Mouse (Mus musculus): ENCODE results near the gene Syn3.
A peak's percentile ranks its signal among the peaks of the same experiment; 100 is the strongest.

Gene Syn3

DNA sequence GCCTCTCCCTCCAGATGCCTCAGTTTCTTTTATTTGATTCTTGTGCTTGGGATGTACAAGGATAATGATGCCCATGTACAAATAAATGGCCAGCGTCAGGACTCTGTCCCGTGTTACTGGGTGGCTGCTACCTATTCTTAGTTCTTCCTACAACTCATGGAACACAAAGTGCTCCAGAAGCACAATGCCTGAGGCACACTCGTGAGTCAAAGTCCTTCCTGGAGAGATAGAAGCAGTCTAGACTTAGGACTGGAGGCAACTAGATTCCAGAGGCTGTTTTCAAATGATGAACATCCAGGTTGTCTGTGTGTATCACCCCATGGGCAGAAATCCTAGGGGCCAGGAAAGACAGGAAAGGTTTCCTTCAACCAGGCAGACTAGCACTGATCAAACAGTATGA is 427.9 kb downstream of the Syn3 start:
- no peak for ATAC-seq (ENCODE audit: insufficient number of reproducible peaks, low FRiP score, low TSS enrichment)

DNA sequence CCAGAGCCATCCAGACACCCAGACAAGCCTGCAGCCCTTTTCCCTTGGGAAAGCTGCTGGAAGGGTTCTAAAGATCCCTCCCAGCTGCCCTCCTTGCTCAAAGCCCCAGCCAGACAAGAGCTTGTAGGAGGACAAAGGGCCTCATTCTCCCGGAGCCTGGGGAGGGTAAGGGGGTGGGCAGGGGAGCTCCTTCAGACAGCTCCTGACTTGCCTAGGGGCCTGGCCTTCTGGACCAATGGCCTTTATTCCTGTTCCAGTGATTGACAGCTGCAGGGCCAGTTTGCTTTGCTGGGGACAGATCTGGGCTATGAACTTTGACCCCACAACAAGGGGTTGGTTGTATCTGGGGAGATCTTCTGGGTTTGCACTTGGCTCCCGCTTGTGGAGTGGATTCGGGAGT is 429.4 kb downstream of the Syn3 start:
- ATAC-seq (ENCODE audit: insufficient number of reproducible peaks, low FRiP score, low TSS enrichment) = no peak

DNA sequence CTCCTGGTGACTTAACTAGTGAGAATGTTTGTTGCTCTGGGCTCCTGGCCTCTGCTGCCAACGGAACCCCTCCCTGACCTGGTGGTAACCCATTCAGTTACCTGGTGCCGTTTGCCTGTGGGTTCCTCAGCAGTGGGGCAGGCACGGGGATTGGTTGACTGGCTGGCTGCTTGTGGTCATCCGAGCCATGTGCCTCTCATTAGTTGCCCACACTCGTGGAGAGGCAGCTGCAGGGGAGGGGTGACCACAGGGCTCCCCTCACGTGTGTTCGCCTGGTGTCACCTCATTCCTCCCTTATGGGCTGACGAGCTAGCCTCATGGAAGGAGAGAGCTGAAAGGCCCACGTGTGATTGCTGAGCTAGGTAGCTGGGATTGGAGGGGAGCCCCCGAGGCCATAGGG is 430.8 kb downstream of the Syn3 start:
- ATAC-seq (ENCODE audit: insufficient number of reproducible peaks, low FRiP score, low TSS enrichment) = no peak

DNA sequence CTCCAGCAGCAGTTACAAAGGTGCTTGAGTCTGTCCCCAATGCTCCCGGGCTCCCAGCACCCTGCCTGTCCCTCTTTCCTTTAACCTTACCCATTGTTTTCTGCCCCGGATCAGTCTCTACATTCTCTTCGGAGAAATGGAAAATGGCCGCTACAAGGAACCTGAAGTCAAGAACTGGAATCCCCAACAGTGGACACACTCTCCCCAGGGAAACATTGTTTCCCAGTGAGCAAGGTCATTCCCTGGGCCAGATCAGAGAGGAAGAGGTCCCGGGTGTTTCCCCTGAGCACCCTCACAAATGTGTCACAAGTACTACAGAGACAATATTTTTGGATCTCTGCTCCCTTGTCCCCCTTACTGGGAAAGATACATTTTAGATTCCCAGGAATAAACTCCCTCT is 432.0 kb downstream of the Syn3 start:
- ATAC-seq (ENCODE audit: insufficient number of reproducible peaks, low FRiP score, low TSS enrichment) = no peak

DNA sequence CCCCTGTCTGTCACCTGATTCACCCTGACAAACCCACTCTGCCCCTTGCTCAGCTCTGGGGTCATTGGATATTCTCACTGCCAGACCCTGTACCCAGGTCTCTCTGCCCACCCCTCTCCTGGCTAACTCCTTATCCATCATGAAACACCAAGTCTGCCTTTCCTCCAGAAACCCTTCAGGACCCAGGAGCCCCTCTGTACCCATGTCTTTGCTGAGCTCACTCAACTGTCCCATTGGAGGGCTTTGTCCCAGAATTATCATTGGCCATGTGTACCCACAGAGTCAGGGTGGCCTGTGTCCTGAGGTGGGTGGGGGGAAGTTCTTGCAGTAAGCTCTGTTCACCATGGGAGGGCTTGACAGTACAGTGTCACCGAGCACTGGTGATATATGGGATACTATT is 433.0 kb downstream of the Syn3 start:
- ATAC-seq (ENCODE audit: insufficient number of reproducible peaks, low FRiP score, low TSS enrichment) = no peak

DNA sequence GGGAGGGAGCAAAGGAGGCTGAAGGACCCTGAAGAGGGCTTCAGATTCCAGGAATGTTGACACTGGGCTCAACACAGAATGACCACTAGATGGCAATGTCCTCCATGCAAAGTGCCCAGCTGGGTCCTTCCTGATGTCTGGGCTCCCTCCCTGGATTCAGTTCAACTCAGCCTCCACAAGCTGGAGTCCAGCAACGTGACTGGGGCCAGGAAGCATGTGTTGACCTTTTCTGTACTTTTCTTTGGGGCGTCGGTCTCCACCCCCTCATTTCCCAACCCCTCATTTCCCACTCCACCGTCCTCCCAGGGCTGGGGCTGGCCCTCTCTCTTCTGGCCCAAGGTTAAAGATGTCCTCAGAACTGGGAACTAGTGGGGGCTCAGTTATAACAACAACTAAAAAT is 433.8 kb downstream of the Syn3 start:
- peak; percentile 61 for ATAC-seq (ENCODE audit: insufficient number of reproducible peaks, low FRiP score, low TSS enrichment)

DNA sequence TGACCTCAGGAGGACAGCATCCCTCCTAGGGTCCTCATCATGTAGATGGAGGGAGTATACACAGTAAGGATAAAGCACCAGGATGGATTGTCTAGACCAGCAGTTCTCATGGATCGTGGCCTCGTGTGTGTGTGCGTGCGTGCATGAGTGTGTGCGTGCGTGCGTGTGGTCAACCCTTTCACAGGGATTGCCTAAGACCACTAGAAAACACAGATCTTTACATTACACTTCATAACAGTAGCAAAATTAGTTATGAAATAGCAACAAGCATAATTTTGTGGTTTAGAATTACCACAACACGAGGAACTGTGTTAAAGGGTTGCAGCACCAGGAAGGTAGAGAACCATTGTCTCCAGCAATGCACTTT is 435.7 kb downstream of the Syn3 start:
- ATAC-seq (ENCODE audit: insufficient number of reproducible peaks, low FRiP score, low TSS enrichment) = no peak

DNA sequence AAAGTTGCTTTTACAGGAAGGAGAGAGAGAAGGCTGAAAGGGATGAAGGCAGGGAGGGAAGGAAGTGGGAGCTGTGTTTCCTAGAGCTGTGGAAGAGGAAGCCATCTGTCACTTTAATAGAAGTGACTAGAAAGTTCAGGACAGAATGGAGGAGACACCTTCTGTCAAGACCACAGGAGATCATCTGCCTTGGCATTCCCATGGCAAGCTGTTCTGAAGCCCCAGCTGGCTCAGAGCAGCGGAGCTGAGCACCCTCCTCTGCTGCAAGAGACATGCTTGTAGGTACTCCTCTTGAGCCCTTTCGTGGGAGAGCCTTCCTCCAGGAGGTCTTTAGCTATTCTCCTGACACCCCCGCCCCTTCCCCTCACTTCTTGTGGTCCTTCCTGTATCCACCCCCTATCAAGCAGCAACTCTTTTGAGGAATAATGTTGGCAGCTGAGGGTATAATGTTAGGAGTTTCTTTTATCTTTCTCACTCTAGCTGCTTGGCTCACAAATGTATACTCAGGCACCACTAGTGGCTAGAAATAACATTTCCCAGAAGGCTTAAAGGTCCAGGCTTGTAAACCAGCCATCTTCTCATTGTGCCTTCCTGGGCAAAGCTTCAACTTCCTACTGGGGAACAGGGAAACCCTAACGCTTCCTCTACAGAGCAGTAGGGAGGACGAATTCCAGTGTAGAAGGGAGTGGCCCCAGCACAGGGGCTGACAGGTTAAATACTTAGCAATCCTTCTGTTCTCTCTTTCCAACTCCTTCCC is 436.3 kb downstream of the Syn3 start:
- peak; percentile 56 for ATAC-seq (ENCODE audit: insufficient number of reproducible peaks, low FRiP score, low TSS enrichment)

DNA sequence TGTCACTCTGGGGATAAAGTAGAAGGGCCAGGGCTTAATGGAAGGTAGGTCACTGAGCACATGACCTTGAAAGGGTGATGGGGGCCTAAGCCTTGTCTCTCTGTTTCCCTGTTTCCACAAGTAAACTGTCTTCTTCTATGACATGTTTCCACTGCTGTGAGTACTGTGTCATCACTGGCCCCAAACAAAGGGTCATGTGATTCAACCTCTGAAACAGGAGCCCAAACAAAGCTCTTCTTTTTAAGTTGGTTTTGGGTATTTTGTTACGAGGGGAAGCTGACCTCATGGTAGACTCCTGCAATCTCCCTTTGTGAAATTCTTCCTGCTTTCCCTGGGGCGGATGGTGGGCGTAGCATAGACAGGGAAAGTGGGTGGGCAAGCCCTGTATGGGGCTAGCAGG is 438.4 kb downstream of the Syn3 start:
- no peak for ATAC-seq (ENCODE audit: insufficient number of reproducible peaks, low FRiP score, low TSS enrichment)

DNA sequence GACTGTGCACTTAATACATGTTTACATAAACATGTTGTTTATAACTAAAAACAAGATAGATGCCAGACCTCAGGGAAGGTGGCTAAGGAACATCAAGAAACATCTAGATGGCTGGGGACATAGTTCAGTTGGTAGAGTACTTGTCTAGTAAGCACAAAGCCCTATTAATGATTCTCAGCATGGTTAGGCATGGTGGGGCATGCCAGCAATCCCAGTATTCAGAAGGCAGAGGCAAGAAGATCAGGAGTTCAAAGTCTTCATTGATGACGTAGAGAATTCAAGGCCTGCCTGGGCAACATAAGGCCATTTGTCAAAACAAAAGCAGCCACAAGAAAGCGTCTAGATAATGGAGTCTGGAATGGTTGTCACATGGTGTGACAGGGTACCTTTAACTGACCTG is 441.0 kb downstream of the Syn3 start:
- no peak for ATAC-seq (ENCODE audit: insufficient number of reproducible peaks, low FRiP score, low TSS enrichment)

DNA sequence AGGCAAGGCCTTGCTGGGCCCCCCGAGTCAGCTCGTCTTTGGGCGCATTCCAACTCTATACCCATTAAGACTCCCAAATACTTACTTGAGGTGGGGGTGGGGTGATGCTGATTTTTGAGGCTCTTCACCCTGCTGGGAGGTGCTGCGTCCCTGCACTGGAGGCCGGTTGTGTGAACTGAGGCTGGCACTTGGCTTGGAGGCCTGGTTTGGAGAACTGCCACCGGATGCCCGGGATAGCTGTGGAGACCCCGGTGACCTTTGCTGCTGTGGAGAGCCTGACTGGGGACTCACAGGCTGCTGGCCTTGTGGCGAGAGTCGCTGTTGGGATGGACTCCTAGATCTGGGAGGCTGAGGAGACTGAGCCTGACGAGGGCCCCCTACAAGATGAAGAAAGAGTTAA is 441.4 kb downstream of the Syn3 start:
- no peak for ATAC-seq (ENCODE audit: insufficient number of reproducible peaks, low FRiP score, low TSS enrichment)

DNA sequence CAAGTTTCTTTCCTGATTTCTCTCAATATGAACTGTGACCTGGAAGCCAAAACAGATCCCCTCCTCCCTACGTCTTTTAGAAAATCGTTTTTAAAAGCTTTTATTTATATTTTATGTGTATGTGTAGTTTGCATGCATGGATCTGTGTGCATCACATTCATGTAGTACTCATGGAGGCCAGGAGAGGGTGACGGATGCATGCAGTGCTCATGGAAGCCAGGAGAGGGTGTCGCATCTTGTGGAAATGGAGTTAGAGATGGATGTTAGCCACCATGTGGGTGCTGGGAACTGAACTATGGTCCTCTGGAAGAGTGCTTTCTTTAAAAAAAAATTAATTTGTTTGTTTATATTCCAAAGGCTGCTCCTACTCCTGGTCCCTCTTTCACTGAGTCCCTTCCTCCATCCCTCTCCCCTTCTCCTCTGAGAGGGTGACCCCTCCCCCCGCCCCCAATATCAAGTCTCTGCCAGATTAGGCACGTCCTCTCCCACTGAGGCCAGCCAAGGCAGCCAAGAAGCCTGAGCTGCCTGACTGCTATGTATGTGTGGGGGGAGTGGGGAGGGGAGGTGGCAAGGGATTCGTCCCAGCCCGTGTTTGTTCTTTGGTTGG is 442.3 kb downstream of the Syn3 start:
- no peak for ATAC-seq (ENCODE audit: insufficient number of reproducible peaks, low FRiP score, low TSS enrichment)

DNA sequence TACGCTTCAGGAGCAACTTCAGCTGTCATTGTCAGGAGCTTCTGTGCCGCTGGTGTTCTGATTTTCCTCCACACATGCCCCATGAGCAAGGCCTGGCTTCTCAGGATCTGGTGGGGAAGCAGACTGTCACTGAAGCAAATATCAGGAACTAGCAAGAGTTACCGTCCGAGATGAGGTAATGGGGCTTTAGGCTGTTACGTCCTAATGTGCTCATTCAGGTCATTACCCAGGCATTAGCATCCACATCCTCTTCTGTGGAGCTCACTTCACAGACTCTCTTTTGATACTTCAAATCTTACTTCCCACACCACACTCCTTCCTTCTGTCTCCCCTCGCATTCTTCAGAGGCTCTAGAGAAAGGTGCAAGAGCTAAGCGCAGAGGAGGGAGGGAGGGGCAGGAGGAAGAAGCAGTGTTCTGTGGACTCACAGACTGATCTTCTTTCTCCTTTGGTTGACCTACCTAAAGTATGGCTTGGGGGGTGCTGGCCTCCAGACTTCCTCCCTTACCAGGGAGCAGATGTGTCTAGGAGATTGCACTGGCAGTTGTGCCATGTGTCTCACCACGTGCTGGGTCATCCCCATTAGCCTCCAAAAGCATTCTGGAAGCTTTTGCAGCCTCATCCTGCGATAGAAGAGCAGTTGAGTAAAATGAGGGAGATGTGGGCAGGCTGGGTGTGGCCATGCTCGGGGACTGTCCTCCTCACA is 445.7 kb downstream of the Syn3 start:
- ATAC-seq (ENCODE audit: insufficient number of reproducible peaks, low FRiP score, low TSS enrichment) = no peak

DNA sequence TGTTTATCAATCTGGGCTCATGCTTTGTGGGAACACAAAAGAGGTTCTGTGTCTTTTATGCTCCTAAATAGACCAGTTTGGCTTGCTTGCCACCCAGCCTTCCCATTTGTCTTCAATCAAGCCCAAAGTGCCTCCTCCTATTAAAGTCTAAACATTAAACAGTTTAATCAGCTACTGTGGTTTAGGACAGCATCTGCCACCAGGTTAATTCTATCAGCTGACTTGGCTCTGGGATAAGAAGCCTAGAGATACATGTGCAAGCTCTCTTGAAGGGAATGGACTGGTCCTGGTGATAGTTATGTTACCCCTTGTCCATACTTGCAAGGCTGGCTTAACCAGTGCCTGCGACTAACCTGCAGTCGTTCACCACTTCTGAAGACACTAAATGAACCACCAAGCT is 448.2 kb downstream of the Syn3 start:
- ATAC-seq (ENCODE audit: insufficient number of reproducible peaks, low FRiP score, low TSS enrichment) = no peak

DNA sequence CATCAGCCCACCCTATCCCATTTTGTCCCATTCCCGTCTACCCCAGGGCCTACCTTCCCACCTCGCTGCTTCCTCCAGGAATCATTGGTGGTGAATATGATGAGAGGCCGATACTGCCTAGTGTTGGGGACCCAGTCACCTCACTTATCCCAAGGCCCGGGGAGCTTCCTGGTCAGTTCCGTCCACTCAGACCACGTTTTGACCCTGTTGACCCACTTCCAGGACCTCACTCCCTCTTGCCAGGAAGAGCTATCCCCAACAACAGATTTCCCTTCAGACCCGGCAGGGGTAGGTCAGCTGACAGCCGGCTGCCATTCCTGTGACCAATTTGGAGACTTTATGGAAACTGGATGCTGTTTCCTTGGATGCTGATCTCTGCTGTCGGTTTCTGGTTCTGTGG is 450.9 kb downstream of the Syn3 start:
- no peak for ATAC-seq (ENCODE audit: insufficient number of reproducible peaks, low FRiP score, low TSS enrichment)

DNA sequence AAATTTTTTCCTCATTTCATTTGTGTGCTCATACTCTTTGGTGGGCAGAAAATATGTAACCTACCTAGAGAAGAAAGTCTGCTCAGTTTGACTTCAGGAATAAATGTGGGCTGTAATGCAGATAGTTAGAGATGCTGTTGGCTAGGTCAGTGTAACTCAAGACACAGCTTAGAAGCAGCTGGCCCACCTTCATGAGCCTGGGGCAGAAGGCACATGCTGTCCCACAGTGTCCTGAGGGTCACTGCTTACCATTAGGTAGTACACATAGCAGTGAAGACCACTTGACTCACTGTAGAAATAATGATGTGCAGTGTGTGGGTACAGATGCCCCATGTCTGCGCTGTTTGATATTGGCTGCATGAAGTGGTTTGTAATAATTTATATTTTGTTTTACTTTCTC is 452.3 kb downstream of the Syn3 start:
- ATAC-seq (ENCODE audit: insufficient number of reproducible peaks, low FRiP score, low TSS enrichment) = no peak

DNA sequence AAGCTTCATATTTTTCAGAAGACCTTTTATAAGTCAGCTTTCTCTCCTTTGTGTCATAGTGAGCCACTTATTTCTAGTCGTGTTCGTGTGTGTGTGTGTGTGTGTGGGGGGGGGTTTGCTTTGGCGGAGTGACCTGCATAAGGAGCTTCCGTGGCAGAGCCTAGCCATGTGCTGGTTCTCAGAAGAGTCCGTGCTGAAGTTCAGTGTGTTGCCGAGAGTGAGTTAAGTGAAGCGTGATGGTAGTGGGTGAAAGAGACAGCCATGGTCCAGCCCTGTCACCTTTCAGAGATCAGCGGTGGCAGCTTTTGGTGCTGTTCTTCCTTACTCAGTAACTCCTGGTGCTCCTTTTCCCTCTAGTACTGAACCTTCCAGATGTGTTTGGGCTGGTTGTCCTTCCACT is 454.6 kb downstream of the Syn3 start:
- ATAC-seq (ENCODE audit: insufficient number of reproducible peaks, low FRiP score, low TSS enrichment) = no peak

DNA sequence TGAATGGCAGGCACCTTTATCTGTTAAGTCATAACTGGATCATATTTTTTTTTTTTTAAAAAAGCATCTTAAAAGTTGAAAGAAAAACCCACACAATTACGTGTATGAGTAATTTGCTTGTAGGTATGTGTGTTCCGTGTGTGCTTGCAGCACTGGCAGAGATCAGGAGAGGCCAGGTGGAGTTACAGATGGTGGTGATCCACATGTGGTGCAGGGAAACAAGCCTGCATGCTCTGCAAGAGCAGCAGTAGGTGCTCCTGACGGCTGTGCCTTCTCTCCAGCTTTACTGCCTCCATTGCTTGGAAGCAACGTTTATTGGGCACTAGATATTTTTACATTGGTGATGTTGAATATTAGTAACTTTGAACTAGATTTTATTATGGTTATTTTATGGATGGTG is 455.0 kb downstream of the Syn3 start:
- ATAC-seq (ENCODE audit: insufficient number of reproducible peaks, low FRiP score, low TSS enrichment) = no peak

DNA sequence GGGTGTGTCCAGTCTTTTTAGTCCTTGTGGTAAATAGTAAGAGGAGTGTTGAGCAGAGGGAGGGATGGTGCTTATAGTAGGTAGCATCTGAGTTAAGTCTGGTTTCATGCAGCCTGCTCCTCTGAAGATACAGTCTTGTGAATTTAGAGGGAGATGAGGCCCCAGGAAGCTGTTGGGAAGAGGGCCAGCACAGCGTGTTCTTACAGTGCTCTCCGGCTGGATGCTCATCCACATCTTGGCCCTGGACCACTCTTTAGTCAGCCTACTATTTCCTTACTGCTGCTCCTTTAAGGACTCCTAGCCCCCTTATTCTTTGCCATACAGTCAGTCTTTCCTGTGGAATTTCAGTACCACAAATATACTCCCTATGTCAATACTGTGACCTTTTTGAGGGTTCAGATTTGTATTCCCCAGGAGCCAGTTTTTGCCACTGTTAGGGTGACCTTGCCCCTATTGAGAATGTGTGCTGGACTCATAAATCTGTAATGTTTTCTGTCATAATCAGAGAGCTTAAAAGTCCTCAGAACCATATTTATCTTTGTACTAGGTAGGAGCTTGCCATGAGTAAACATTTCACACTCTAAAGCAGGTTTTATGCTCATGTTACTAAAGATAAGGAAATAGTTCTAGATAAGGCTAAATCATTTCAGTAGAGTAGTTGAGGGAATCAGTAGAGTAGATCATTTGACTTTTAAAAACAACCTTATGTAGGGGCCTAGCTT is 464.5 kb downstream of the Syn3 start:
- no peak for ATAC-seq (ENCODE audit: insufficient number of reproducible peaks, low FRiP score, low TSS enrichment)

DNA sequence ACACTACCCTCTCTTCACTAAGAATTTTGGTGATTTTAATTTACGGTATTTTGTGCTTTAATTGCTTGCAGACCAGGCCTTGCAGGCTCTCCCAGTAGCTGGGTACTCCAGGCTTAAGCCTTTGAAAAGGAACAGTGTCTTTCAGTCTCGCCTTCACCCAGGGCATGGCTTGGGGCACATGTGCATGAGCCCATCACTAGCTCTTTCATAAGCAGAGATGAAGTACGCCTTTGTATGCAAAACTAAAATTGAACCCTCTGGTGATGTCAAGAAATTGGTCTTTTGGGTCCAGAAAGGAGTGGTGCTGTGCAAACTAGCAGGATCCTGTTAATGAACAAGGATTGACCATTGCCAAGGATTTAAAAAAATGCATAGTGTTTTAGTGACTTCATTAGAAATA is 466.2 kb downstream of the Syn3 start:
- no peak for ATAC-seq (ENCODE audit: insufficient number of reproducible peaks, low FRiP score, low TSS enrichment)

DNA sequence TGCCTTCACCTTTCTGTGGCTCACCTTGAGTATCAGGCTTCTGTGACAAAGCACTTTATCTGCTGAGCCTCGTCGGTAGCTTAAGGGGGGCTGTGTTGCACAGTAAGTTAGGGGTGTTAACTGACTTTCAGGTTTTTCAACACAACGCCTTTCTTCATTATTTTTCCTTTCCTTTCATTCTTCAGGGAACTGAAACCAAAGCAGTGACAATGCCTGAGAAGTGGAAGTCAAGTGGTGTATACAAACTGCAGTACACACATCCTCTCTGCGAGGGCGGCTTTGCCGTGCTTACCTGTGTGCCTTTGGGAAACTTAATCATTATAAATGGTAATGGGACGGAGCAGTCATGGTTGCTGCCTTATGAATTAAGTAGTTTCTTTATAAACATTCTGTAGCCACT is 468.0 kb downstream of the Syn3 start:
- no peak for ATAC-seq (ENCODE audit: insufficient number of reproducible peaks, low FRiP score, low TSS enrichment)

Data from cerebellum, adult (tissue).